Mouse (Mus musculus) CH12.LX (cell line): ENCODE data around the gene Tsnaxip1. TPM values are rescaled to one million over a fixed set of nuclear protein-coding genes. Genes with fewer than 3 reads are reported as not detected.

ENCODE experiments used
- DNase-seq: peaks from one replicate; pipeline ENCODE4 v3.0.0-alpha.2; 2013; ENCODE audit errors: extremely low read depth
- H3K27ac ChIP-seq: 2 replicates; pipeline ENCODE4 v1.5.1; 2012; ENCODE audit warnings: low read depth, mild to moderate bottlenecking, control low read depth, moderate library complexity; ENCODE audit not compliant: insufficient read depth
- H3K27me3 ChIP-seq: replicated peaks from 2 replicates; pipeline ENCODE3; 2012; ENCODE audit warnings: inconsistent platforms
- H3K36me3 ChIP-seq, 2 experiments: replicated peaks in 1 of 2; 2 replicates each; pipeline versions ENCODE3 to v1.6.1; 2012; ENCODE audit warnings: inconsistent platforms in 1 of 2, low read length in 1 of 2, mild to moderate bottlenecking in 1 of 2, mixed read lengths in 1 of 2, moderate library complexity in 1 of 2; ENCODE audit not compliant: control insufficient read depth in 1 of 2, insufficient read depth in 1 of 2
- H3K4me1 ChIP-seq, 2 experiments: 2 replicates each; pipeline ENCODE4 v1.6.1; 2012; ENCODE audit warnings: inconsistent platforms in 1 of 2, moderate library complexity in 1 of 2; ENCODE audit not compliant: insufficient read depth in 2 of 2, control insufficient read depth in 1 of 2
- H3K4me2 ChIP-seq: 2 replicates; pipeline ENCODE4 v1.6.1; 2012; ENCODE audit warnings: low read depth, mild to moderate bottlenecking, control low read depth; ENCODE audit not compliant: poor library complexity, insufficient read depth, severe bottlenecking
- H3K4me3 ChIP-seq, 3 experiments: fragments of 150-350 bp in 1 of 3; sonication (generic) in 1 of 3; replicated peaks in 1 of 3; 2 replicates each; pipeline versions ENCODE3 to v1.5.1; 2011 to 2012; ENCODE audit warnings: low read depth in 2 of 3, low read length in 2 of 3, mild to moderate bottlenecking in 2 of 3, moderate library complexity in 2 of 3, control low read depth in 1 of 3, improper control_type of control experiment in 1 of 3, inconsistent platforms in 1 of 3, mixed read lengths in 1 of 3; ENCODE audit not compliant: poor library complexity in 1 of 3
- H3K79me2 ChIP-seq: replicated peaks from 2 replicates; pipeline ENCODE4 v1.6.1; 2012; ENCODE audit warnings: mild to moderate bottlenecking, moderate library complexity; ENCODE audit not compliant: control insufficient read depth, poor library complexity, insufficient read depth, severe bottlenecking; ENCODE audit errors: extremely low read depth
- H3K9ac ChIP-seq: 2 replicates; pipeline ENCODE4 v1.6.1; 2012; ENCODE audit warnings: low read depth, mild to moderate bottlenecking, control low read depth, moderate library complexity; ENCODE audit not compliant: insufficient read depth
- H3K9me3 ChIP-seq: replicated peaks from 2 replicates; pipeline ENCODE3; 2012; ENCODE audit warnings: low read length, inconsistent platforms, mixed read lengths
- BHLHE40 ChIP-seq: IDR thresholded peaks from 2 replicates; pipeline ENCODE4 v1.6.1; 2011; ENCODE audit warnings: mild to moderate bottlenecking, low read depth, low read length, improper control_type of control experiment
- JUN ChIP-seq: IDR thresholded peaks from 2 replicates; pipeline ENCODE4 v1.6.1; 2011; ENCODE audit warnings: low read depth, mild to moderate bottlenecking, low read length, improper control_type of control experiment, moderate library complexity; ENCODE audit not compliant: insufficient read depth
- KAT2A ChIP-seq: IDR thresholded peaks from 2 replicates; pipeline ENCODE4 v1.6.1; 2012; ENCODE audit warnings: low read length, improper control_type of control experiment, inconsistent platforms; ENCODE audit not compliant: insufficient replicate concordance
- MXI1 ChIP-seq: IDR thresholded peaks from 2 replicates; pipeline ENCODE4 v1.6.1; 2011; ENCODE audit warnings: mild to moderate bottlenecking, low read depth, low read length, improper control_type of control experiment
- PAX5 ChIP-seq: IDR thresholded peaks from 2 replicates; pipeline ENCODE4 v1.6.1; 2012; ENCODE audit warnings: low read length, inconsistent platforms, mixed read lengths
- UBTF ChIP-seq: IDR thresholded peaks from 2 replicates; pipeline ENCODE4 v1.6.1; 2012; ENCODE audit warnings: low read depth, mild to moderate bottlenecking, inconsistent platforms, low read length, improper control_type of control experiment, moderate library complexity
- ZNF384 ChIP-seq: IDR thresholded peaks from 2 replicates; pipeline ENCODE4 v1.6.1; 2012; ENCODE audit warnings: low read depth, low read length, improper control_type of control experiment, inconsistent platforms
- dilution Hi-C: fragments of 300-500 bp; cut with MboI; formaldehyde crosslinking; loops from 2 replicates; pipeline ENCODE4 v1.14.3; 2020; ENCODE audit warnings: low sequenced_read_pairs; ENCODE audit not compliant: extremely low pct_unique_long_range_greater_than_20kb, extremely low pct_ligation_motif_present
- in situ Hi-C: fragments of 300-500 bp; cut with MboI; formaldehyde crosslinking; loops from 3 replicates; pipeline ENCODE4 v1.14.3; 2019; ENCODE audit warnings: low sequenced_read_pairs, low pct_ligation_motif_present, low pct_unique_long_range_greater_than_20kb, mixed read lengths
- polyA plus RNA-seq: library from polyadenylated mRNA; unstranded; fragments of >175 nt; gene quantifications from 2 replicates; pipeline ENCODE4 v1.2.1, GENCODE M21; 2012; ENCODE audit warnings: low read depth; ENCODE audit not compliant: insufficient read length
- total RNA-seq, 2 experiments: library from RNA; depleted of rRNA; stranded (reverse); fragments of 300-350 nt in 1 of 2; fragments of >200 nt in 1 of 2; gene quantifications; 2 replicates each; pipeline ENCODE4 v1.2.3; 2012 to 2014

Tsnaxip1 gene
- total and polyA plus RNA-seq, 3 experiments: 0.13 to 0.50 (median 0.13) TPM

DNA sequence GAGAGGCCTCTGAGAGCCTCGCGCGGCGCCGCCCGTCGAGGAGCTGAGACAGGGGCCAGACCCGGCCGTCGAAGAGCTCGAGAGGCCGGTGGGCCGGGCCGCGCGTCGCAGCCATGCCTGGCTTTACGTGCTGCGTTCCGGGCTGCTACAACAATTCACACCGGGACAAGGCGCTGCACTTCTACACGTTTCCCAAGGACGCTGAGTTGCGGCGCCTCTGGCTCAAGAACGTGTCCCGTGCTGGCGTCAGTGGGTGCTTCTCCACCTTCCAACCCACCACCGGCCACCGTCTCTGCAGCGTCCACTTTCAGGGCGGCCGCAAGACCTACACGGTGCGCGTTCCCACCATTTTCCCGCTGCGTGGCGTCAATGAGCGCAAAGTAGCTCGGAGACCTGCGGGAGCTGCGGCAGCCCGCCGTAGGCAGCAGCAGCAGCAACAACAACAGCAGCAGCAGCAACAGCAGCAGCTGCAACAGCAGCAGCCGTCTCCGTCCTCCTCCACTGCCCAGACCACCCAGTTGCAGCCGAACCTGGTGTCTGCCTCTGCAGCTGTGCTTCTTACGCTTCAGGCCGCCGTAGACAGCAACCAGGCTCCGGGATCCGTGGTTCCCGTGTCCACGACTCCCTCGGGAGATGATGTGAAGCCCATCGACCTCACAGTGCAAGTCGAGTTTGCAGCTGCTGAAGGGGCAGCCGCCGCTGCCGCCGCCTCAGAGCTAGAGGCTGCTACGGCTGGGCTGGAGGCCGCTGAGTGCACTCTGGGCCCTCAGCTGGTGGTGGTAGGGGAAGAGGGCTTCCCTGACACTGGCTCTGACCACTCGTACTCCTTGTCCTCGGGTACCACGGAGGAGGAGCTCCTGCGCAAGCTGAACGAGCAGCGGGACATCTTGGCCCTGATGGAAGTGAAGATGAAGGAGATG lies 28.0 kb downstream of the Tsnaxip1 start:
- TF ChIP-seq KAT2A (no peak), MXI1 (peak; percentile 34; the same call in 1 of the 2 replicates), UBTF (peak; percentile 44)
- Histone ChIP-seq H3K4me2 (peak overlapping the region; percentile 65), H3K9ac (peak overlapping the region; percentile 83), H3K27me3 (no peaks in the 10 kb centered on the region), H3K9me3 (no peaks in the 10 kb centered on the region), H3K36me3 (peaks cover 0 to 6% of the 10 kb centered on the region in 2 experiments), H3K79me2 (peaks cover 40% of the 10 kb centered on the region), H3K4me1 (peaks cover 10 to 50% of the 10 kb centered on the region in 2 experiments; a peak in 3 of 4 replicates), H3K27ac (peak overlapping the region; percentile 5), H3K4me3 (peak overlapping the region; percentile 76 to 91 (median 80))
- peak; percentile 18 for DNase-seq
- in situ Hi-C loops: no loop called here
- dilution Hi-C loops: no loop called here

DNA sequence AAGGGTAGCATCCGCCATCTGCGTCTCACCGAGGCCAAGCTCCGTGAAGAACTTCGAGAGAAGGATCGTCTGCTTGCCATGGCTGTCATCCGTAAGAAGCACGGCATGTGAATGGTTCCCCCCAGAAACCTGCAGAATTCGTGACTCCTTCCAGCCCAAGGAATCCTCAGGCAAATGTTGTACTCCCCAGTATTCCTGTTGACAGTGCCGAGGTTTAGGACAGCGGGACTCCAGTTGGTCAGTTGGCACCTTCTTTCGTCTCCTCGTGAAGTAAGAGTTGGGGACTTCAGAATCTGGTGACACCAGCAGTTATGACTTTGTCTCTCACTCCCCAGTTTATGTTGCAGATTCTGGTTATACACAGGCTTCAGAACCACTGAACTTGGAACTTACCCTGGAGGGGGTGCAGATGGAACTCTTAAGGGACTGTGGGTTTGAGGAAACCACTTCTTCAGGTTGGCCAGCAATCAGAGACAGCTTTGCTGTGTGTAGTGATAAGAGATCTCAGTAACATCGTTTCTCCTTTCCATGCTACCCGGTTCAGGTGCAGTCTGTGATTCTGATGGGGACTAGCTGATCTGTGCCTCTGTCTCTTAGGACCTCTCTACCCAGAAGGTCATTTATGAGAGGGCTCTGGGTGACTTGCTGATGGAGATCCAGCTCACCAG lies 28.8 kb downstream of the Tsnaxip1 start:
- in situ Hi-C loops: no loop called here
- dilution Hi-C loops: no loop called here
- no peak for DNase-seq
- Histone ChIP-seq H3K27me3 (no peaks in the 10 kb centered on the region), H3K27ac (peak overlapping the region; percentile 5; the same call in 1 of the 2 replicates), H3K9me3 (no peaks in the 10 kb centered on the region), H3K9ac (peak overlapping the region; percentile 83), H3K4me1 (peaks cover 10 to 47% of the 10 kb centered on the region in 2 experiments; a peak in 3 of 4 replicates), H3K79me2 (peaks cover 47% of the 10 kb centered on the region), H3K4me2 (peak overlapping the region; percentile 65), H3K36me3 (peaks cover 0 to 6% of the 10 kb centered on the region in 2 experiments), H3K4me3 (peak overlapping the region; percentile 76 to 91 (median 80))
- TF ChIP-seq JUN: no peak
- TF ChIP-seq PAX5: no peak
- TF ChIP-seq MXI1: peak; percentile 5; the same call in 1 of the 2 replicates
- TF ChIP-seq BHLHE40: no peak

DNA sequence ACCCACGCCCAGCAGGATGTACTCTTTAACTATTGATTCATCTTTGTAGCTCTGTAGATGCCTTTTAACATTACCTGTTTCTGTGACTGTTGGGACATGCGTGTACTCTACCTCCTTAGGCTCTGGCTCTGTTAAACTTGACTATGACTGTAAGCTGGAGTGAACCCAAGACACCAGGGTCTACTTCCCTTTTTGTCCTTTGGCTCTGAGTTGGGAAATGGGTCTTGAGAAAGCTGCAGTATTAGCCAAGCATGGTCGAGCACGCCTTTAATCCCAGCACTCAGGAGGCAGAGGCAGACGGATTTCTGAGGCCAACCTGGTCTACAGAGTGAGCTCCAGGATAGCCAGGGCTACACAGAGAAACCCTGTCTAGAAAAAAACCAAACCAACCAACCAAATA lies 31.0 kb downstream of the Tsnaxip1 start:
- Histone ChIP-seq H3K27ac (0 out of 2 replicates have a peak overlapping the region, but pooled peaks have one; percentile 12), H3K4me1 (peaks cover 11 to 55% of the 10 kb centered on the region in 2 experiments; a peak in 3 of 4 replicates), H3K4me2 (peak overlapping the region; percentile 90), H3K27me3 (no peaks in the 10 kb centered on the region), H3K9ac (0 out of 2 replicates have a peak overlapping the region, but pooled peaks have one; percentile 5), H3K9me3 (no peaks in the 10 kb centered on the region), H3K4me3 (no peak overlapping the region), H3K79me2 (peaks cover 68% of the 10 kb centered on the region), H3K36me3 (peaks cover 3 to 14% of the 10 kb centered on the region in 2 experiments)
- DNase-seq: no peak
- dilution Hi-C loops: no loop called here
- TF ChIP-seq KAT2A (no peak), ZNF384 (no peak)
- in situ Hi-C loops: no loop called here
